Mouse (Mus musculus): ENCODE measurements at regions not wholly inside any gene's neighbourhood (a gene's known extent, or its start where the extent isn't known, plus 50 kb on each side); places are given as distances from the start of the nearest gene placed in this dataset.
"Not testable (repeated sequence)": the region's sequence is repeated elsewhere in the genome, so short reads cannot be mapped to it uniquely, and the experiment has no call there.

- no peak for DNase-seq
These were observed 962.0 kb downstream of the Ttll7 start for GRCm38 (mm10) chr3:147814080-147814650.

DNA sequence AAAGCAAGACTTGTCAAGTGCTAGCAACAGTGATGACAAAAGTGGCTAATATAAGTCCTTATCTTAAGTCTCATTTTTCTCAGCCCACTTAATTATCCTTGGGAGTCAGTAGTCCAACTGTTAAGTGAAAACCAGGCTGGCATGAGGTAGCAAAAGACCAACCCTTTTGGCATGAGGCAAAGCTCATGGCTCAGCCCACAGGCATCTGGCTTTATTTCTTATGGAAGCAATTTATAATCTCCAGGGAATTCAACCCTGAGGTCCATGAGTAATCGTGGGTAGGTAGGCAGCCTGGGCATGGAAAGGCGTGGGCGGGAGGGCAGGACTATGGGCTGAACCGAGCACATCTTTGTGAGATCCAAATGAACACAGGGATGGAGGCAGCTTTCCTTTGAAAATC is 950.4 kb downstream of the Ttll7 start:
- no peak for DNase-seq

DNA sequence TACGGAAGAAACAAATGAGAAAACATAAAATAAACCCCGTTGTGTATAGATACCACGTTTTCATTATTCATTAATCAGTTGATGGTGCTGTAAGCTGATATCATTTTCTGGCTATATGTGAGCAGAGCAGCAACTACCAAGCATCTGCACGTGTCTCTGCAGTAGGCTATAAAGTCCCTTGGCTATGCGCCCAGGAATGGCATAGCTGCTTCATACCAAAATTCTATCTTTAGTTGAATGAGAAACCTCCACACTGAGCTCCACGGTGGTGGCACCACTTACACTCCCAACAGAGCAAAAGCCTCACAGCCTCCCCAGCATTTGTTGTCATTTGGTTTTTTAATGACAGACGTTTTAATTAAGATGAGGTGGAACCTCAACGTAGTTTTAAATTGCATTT is 944.4 kb downstream of the Ttll7 start:
- no peak for DNase-seq

DNA sequence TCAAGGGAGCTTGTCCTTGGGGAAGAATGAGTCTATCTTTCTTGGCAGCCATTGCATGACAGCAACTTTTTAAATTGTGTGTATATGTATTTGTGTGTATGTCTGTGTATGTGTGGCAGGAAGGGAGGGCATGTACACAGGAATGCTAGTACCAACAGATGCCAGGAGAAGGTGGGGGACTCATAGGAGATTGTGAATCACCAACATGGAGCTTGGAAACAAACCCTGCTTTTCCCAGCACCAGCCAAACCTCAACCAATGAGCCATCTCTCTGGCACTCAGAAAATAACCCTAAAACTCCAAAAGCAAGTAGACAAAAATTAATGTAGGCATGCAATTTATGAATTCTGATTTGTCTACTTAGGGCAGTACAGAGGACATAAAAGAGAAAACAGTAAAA is 942.9 kb downstream of the Ttll7 start:
- no peak for DNase-seq

GRCm38 (mm10) chr3:147786555-147786954 is 934.4 kb downstream of the Ttll7 start:
- DNase-seq: no peak

GRCm38 (mm10) chr3:147750842-147751191 is 898.6 kb downstream of the Ttll7 start:
- no peak for DNase-seq

GRCm38 (mm10) chr3:147749939-147750841 is 898.0 kb downstream of the Ttll7 start:
- DNase-seq: no peak

DNA sequence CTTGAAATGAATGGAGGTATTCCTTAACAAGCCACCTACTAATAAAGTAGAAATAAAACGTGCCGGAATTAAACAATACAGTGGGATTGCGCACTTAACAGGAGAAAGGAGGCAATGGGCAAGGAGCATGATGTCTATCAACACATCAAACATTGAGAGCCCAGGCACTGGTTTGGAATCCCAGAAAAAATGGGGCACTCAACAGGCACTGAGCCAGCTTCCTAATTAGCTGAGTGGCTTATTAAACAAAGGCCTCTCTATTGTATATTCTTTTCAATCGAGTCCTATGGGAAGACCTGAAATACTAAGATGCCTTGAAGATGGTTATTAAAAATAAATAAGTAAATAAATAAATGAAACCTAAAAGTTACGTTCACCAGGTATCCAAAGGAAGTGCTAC is 897.3 kb downstream of the Ttll7 start:
- DNase-seq: no peak

DNA sequence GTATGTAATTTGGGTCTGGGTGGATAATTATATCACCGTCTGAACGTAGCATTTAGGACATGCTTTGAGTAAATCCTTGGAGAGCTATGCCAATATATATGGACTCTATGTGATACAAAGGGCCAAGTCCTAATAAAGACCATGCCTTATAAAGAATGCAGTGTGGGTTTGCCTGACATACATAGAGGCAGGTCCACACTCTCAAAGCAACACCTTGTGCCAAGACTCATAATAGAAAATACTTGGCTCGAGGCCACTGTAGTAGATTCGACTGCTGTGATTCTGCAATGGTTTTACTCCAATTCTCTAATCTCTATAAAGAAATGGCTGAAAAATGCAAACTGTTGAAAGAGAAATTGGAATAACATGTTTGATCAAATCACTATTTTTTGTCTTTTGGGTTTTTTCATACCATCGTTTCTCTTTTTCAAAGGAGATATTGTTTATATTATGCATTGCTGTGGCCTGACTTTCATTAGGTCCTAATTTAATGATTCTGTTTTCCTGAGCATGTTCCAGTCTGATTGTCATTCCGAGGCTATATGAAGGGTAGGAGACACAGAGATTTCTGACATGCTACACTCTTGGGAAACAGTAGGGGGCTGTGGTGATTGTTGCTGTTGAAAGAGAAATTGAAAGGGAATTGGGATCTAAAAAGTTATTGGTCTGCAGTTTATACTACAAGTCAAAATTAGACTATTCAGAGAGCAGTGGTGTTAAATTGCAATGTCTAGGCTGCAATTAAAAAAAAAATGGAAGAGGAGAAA is 884.7 kb downstream of the Ttll7 start:
- no peak for DNase-seq

- DNase-seq: no peak
These were observed 864.2 kb downstream of the Ttll7 start for GRCm38 (mm10) chr3:147716391-147716790.

- no peak for DNase-seq
These were observed 855.2 kb downstream of the Ttll7 start for GRCm38 (mm10) chr3:147707401-147707801.

DNA sequence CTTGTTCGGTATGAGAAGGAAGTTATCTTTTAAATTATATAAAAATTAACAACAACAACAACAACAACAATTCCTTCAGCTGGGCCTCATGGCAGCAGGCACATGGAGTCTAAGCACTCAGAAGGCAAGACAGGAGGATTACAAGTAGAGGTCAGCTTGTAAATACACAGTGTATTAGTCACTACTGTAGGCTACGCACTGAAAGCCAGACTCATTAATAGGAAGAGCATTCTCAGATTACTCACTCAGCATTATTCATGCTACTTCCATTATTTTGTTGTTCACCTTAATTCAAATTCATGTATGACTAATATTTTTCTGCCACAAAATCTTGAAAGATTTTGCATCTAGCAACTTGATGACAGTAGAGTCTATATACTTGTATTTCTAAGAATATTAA is 831.6 kb downstream of the Ttll7 start:
- no peak for DNase-seq

GRCm38 (mm10) chr3:147680299-147680698 is 828.1 kb downstream of the Ttll7 start:
- DNase-seq: no peak

GRCm38 (mm10) chr3:147662572-147662971 is 810.4 kb downstream of the Ttll7 start:
- no peak for DNase-seq

DNA sequence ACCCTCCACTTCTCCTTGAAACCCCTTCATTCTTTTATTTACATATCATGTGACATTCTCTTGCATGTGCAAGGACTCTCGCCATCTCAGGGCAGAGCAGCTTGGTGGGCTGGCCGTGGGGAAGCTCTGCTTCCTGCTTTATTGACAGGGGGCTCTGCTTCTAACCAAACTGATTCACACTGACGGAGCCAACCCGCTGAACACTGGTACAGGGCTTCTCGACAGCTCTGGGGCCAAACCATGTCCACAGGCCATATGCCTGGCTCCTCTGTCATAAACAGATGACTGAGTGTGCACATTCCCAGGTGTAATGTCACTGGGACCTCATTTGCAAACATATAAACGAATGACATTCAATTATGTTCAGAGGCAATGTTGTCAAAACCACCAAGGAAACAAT is 800.7 kb downstream of the Ttll7 start:
- no peak for DNase-seq

GRCm38 (mm10) chr3:147635486-147635885 is 783.3 kb downstream of the Ttll7 start:
- not testable (repeated sequence) for DNase-seq

- DNase-seq: no peak
These were observed 779.0 kb downstream of the Ttll7 start for GRCm38 (mm10) chr3:147631151-147631550.

DNA sequence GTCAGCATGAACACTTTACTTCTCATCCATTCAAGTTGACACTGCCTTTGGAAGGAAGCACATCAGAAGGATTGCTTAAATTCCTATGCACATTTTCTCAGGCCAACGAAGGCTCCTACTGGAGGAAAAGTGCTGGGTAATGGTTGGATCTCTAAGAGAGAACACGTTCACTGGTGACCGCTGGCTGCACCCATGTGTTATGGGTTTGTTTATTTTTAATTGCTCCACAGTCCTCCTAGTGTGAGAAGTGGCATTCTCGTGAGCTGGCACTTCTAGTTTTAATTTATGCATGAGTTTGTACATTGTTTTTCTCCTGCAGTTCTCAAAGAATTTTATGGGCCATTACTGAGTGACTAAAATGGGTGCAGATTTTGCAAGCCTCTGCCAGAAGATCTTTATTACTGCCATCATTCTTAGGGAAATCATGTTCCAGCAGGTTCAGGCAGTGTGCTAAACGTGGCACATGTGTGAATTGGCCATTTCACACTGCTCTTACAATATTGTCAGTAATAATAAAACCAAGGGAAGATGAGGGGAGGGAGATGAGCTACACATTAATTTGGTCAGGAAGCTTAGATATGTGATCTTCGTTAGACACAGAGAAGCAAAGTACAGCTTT is 731.6 kb downstream of the Ttll7 start:
- DNase-seq: peak in 1 of 2 experiments; percentile 1

DNA sequence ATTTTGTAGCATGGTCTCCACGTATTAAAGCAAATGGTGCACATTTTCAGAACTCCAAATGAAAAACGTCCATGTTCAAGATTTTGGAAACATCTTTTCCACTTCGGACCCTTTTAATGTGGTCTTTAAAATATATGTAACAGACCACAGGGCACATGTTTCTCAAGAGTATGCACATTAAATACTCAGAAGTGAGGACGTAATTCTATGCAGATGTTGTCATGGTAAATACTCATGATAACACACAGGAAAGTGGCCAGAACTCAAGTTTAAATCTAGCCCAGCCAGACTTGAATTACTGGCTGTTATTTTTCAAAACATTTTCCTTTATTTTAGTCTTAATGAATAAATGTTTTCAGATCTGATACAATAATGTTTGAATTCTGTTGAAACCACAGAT is 719.7 kb downstream of the Ttll7 start:
- no peak for DNase-seq

DNA sequence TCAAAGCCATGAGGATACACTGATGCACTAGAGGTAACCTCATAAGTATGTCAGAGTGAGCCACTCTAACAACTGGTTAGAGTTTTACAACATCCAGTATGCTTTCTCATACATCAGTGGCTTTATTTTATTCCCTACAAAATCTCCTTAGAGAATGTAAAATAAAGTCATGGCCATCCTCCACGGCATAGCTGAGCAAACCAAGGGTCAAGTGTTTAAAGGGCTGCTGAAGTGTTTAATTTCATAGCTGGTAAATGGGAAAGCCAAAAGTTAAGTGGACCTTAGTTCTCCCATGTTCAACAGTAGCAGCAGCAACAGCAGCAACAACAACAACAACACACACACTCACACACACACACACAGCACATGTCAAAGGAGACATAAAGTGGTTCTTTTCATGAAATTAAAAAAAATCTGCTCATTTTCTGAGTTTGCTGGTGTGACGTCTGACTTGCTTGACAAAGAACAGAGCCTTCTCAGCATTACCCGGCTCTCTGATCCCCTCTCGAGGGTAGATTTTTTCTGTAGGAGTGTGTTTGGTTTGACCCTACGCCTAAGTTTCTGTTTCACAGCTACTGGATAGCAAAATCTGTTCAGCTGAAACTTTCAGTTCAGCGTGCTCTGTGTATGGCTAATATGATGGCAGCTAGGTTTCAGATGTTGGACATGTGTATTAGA is 693.3 kb downstream of the Ttll7 start:
- DNase-seq: no peak

DNA sequence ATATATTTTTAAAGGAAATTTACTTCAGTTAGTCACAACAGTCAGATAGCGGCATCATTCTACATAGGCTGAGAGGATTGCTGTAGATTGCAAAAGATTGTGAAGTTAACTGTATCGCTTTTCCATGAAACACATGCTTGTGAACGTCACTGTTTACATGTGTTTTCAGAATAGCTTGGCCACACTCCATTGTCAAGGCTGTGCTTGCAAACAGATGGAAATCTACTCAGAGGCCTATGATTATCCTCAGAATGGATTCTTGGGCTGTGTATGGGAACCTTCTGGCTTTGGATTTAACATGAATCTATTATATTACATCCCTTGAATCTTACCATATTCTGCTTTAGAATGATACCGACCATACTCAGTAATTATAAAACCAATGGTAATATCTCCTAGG is 690.1 kb downstream of the Ttll7 start:
- DNase-seq: no peak

DNA sequence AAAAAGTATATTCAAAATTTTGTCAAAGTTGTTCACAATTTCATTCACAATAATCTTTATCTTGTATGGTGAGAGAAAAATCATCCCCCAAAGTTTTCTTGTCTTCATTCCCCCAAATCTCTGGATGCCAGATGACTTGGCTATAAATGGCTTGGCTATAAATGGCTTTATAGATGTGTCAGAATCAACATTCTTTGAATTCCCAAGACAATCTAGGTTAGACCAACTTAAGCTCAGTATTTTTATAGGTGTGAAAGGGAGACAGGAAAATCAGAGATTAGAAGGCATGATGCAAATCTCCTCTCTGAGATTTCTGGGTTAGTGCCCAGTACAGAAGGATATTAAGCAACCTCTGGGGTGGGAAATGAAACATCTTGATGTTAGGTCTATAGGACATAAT is 685.4 kb downstream of the Ttll7 start:
- no peak for DNase-seq

DNA sequence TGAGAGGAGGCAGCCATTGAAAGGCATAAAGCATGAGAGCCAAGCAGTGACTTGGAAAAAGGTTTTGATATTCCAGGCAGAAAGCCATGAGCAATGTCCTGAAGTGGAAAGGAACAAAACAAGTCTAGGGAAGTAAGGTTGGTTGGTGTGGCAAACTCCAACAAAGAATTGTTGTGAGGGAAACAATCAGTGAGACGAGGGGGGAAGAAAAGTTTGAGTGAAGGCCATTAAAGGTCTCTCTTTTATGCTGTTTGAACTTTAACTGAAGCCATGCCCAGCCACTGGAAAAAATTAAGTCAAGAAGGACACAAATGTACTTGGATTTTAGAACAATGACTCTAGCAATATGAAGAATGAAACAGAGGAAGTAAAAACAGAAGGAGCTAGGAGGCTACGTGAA is 680.0 kb downstream of the Ttll7 start:
- peak in 1 of 2 experiments; percentile 2 for DNase-seq

Measured in kidney, adult 8-10 months (tissue).